Mouse (Mus musculus): ENCODE results near the gene Thegl. TPM values are rescaled to one million over a fixed set of nuclear protein-coding genes. Genes with fewer than 3 reads are reported as not detected.
A peak's percentile ranks its signal among the peaks of the same experiment; 100 is the strongest.
"Not testable (repeated sequence)": the region's sequence is repeated elsewhere in the genome, so short reads cannot be mapped to it uniquely, and the experiment has no call there.

The Thegl gene
- polyA plus RNA-seq, 1 experiment from 2014 or later = 0.22 TPM

- Histone ChIP-seq H3K9ac (ENCODE audit: low read depth, low read length) (no peak overlapping the region), H3K9me3 (replicated peaks; ENCODE audit: control insufficient read depth, low read length) (no peaks in the 10 kb centered on the region; the same call in 1 of the 2 replicates), H3K4me2 (ENCODE audit: low read depth, low read length) (no peak overlapping the region), H3K27ac (ENCODE audit: low read length) (no peak overlapping the region), H3K27me3 (ENCODE audit: control insufficient read depth, insufficient read depth, low read depth, low read length) (no peaks in the 10 kb centered on the region), H3K4me3 (ENCODE audit: low read depth, low read length) (no peak overlapping the region), H3K4me1 (ENCODE audit: control insufficient read depth, low read depth, low read length) (no peaks in the 10 kb centered on the region; the same call in 1 of the 2 replicates), H3K36me3 (ENCODE audit: control insufficient read depth, insufficient read depth) (no peaks in the 10 kb centered on the region)
- 63% methylated on average over 5 of the region's 5 CpGs for WGBS (ENCODE audit: insufficient replicate concordance)
- 0 out of 2 replicates have a peak, but pooled peaks have one; percentile 2 for ATAC-seq (ENCODE audit: low read depth)
Observed at GRCm38 (mm10) chr5:77029735-77030134, 13.9 kb downstream of the Thegl start.

- ATAC-seq (ENCODE audit: low read depth); H3K27ac ChIP-seq (ENCODE audit: low read length): not testable (repeated sequence)
Observed at GRCm38 (mm10) chr5:77035101-77035500, 19.3 kb downstream of the Thegl start.

GRCm38 (mm10) chr5:77038451-77038850 lies 22.6 kb downstream of the Thegl start:
- WGBS (ENCODE audit: insufficient replicate concordance) = 73% methylated on average over 10 of the region's 10 CpGs
- H3K36me3 ChIP-seq (ENCODE audit: control insufficient read depth, insufficient read depth) = no peaks in the 10 kb centered on the region
- H3K4me1 ChIP-seq (ENCODE audit: control insufficient read depth, low read depth, low read length) = no peaks in the 10 kb centered on the region; the same call in 1 of the 2 replicates
- no peaks in the 10 kb centered on the region for H3K27me3 ChIP-seq (ENCODE audit: control insufficient read depth, insufficient read depth, low read depth, low read length)
- no peak overlapping the region for H3K27ac ChIP-seq (ENCODE audit: low read length)
- no peak overlapping the region for H3K9ac ChIP-seq (ENCODE audit: low read depth, low read length)
- no peaks in the 10 kb centered on the region for H3K9me3 ChIP-seq (replicated peaks; ENCODE audit: control insufficient read depth, low read length)
- no peak overlapping the region for H3K4me3 ChIP-seq (ENCODE audit: low read depth, low read length)
- H3K4me2 ChIP-seq (ENCODE audit: low read depth, low read length) = no peak overlapping the region
- no peak for ATAC-seq (ENCODE audit: low read depth)

More at GRCm38 (mm10) chr5:77035101-77035500, 19.3 kb downstream of the Thegl start:
- H3K36me3 ChIP-seq (ENCODE audit: control insufficient read depth, insufficient read depth); H3K4me2 ChIP-seq (ENCODE audit: low read depth, low read length); H3K4me3 ChIP-seq (ENCODE audit: low read depth, low read length); H3K9ac ChIP-seq (ENCODE audit: low read depth, low read length); H3K4me1 ChIP-seq (ENCODE audit: control insufficient read depth, low read depth, low read length); H3K9me3 ChIP-seq (replicated peaks; ENCODE audit: control insufficient read depth, low read length); H3K27me3 ChIP-seq (ENCODE audit: control insufficient read depth, insufficient read depth, low read depth, low read length): not testable (repeated sequence)

GRCm38 (mm10) chr5:77039391-77039790 lies 23.6 kb downstream of the Thegl start:
- Histone ChIP-seq H3K36me3 (ENCODE audit: control insufficient read depth, insufficient read depth) (no peaks in the 10 kb centered on the region), H3K4me3 (ENCODE audit: low read depth, low read length) (no peak overlapping the region), H3K27ac (ENCODE audit: low read length) (no peak overlapping the region), H3K9me3 (replicated peaks; ENCODE audit: control insufficient read depth, low read length) (no peaks in the 10 kb centered on the region), H3K4me2 (ENCODE audit: low read depth, low read length) (no peak overlapping the region), H3K9ac (ENCODE audit: low read depth, low read length) (no peak overlapping the region), H3K4me1 (ENCODE audit: control insufficient read depth, low read depth, low read length) (no peaks in the 10 kb centered on the region; the same call in 1 of the 2 replicates), H3K27me3 (ENCODE audit: control insufficient read depth, insufficient read depth, low read depth, low read length) (no peaks in the 10 kb centered on the region)
- ATAC-seq (ENCODE audit: low read depth) = no peak

GRCm38 (mm10) chr5:77044362-77044761 lies 28.5 kb downstream of the Thegl start:
- 26% methylated on average over 5 of the region's 5 CpGs for WGBS (ENCODE audit: insufficient replicate concordance)
- H3K4me1 ChIP-seq (ENCODE audit: control insufficient read depth, low read depth, low read length) = no peaks in the 10 kb centered on the region
- no peaks in the 10 kb centered on the region for H3K9me3 ChIP-seq (replicated peaks; ENCODE audit: control insufficient read depth, low read length)
- H3K27ac ChIP-seq (ENCODE audit: low read length) = no peak overlapping the region
- no peak overlapping the region for H3K4me3 ChIP-seq (ENCODE audit: low read depth, low read length)
- H3K4me2 ChIP-seq (ENCODE audit: low read depth, low read length) = no peak overlapping the region
- ATAC-seq (ENCODE audit: low read depth) = no peak
- H3K27me3 ChIP-seq (ENCODE audit: control insufficient read depth, insufficient read depth, low read depth, low read length) = no peaks in the 10 kb centered on the region
- no peaks in the 10 kb centered on the region for H3K36me3 ChIP-seq (ENCODE audit: control insufficient read depth, insufficient read depth)
- no peak overlapping the region for H3K9ac ChIP-seq (ENCODE audit: low read depth, low read length)

GRCm38 (mm10) chr5:77052616-77053015 lies 36.8 kb downstream of the Thegl start:
- Histone ChIP-seq H3K9me3 (replicated peaks; ENCODE audit: control insufficient read depth, low read length) (no peaks in the 10 kb centered on the region), H3K4me3 (ENCODE audit: low read depth, low read length) (no peak overlapping the region), H3K4me1 (ENCODE audit: control insufficient read depth, low read depth, low read length) (no peaks in the 10 kb centered on the region), H3K27ac (ENCODE audit: low read length) (no peak overlapping the region), H3K27me3 (ENCODE audit: control insufficient read depth, insufficient read depth, low read depth, low read length) (no peaks in the 10 kb centered on the region), H3K4me2 (ENCODE audit: low read depth, low read length) (no peak overlapping the region), H3K36me3 (ENCODE audit: control insufficient read depth, insufficient read depth) (no peaks in the 10 kb centered on the region), H3K9ac (ENCODE audit: low read depth, low read length) (no peak overlapping the region)
- ATAC-seq (ENCODE audit: low read depth) = no peak
- 72% methylated on average over 5 of the region's 5 CpGs for WGBS (ENCODE audit: insufficient replicate concordance)

- Histone ChIP-seq H3K36me3 (ENCODE audit: control insufficient read depth, insufficient read depth) (no peaks in the 10 kb centered on the region), H3K27me3 (ENCODE audit: control insufficient read depth, insufficient read depth, low read depth, low read length) (no peaks in the 10 kb centered on the region), H3K9me3 (replicated peaks; ENCODE audit: control insufficient read depth, low read length) (no peaks in the 10 kb centered on the region), H3K4me3 (ENCODE audit: low read depth, low read length) (no peak overlapping the region), H3K9ac (ENCODE audit: low read depth, low read length) (no peak overlapping the region), H3K4me1 (ENCODE audit: control insufficient read depth, low read depth, low read length) (no peaks in the 10 kb centered on the region), H3K4me2 (ENCODE audit: low read depth, low read length) (no peak overlapping the region), H3K27ac (ENCODE audit: low read length) (no peak overlapping the region)
- 75% methylated on average over 12 of the region's 12 CpGs for WGBS (ENCODE audit: insufficient replicate concordance)
- no peak for ATAC-seq (ENCODE audit: low read depth)
Observed at GRCm38 (mm10) chr5:77056881-77057440, 41.1 kb downstream of the Thegl start.

GRCm38 (mm10) chr5:77060363-77060762 lies 44.5 kb downstream of the Thegl start:
- no peak overlapping the region for H3K9ac ChIP-seq (ENCODE audit: low read depth, low read length)
- ATAC-seq (ENCODE audit: low read depth) = no peak
- no peaks in the 10 kb centered on the region for H3K27me3 ChIP-seq (ENCODE audit: control insufficient read depth, insufficient read depth, low read depth, low read length)
- no peak overlapping the region for H3K4me3 ChIP-seq (ENCODE audit: low read depth, low read length)
- H3K4me2 ChIP-seq (ENCODE audit: low read depth, low read length) = no peak overlapping the region
- H3K27ac ChIP-seq (ENCODE audit: low read length) = no peak overlapping the region
- H3K4me1 ChIP-seq (ENCODE audit: control insufficient read depth, low read depth, low read length) = no peaks in the 10 kb centered on the region
- 52% methylated on average over 10 of the region's 10 CpGs for WGBS (ENCODE audit: insufficient replicate concordance)
- no peaks in the 10 kb centered on the region for H3K36me3 ChIP-seq (ENCODE audit: control insufficient read depth, insufficient read depth)
- H3K9me3 ChIP-seq (replicated peaks; ENCODE audit: control insufficient read depth, low read length) = no peaks in the 10 kb centered on the region

GRCm38 (mm10) chr5:77061372-77062038 lies 45.7 kb downstream of the Thegl start:
- H3K4me3 ChIP-seq (ENCODE audit: low read depth, low read length) = no peak overlapping the region

More at GRCm38 (mm10) chr5:77061372-77062038, 45.7 kb downstream of the Thegl start:
- WGBS (ENCODE audit: insufficient replicate concordance) = 27% methylated on average over 17 of the region's 17 CpGs
- H3K9ac ChIP-seq (ENCODE audit: low read depth, low read length) = no peak overlapping the region
- H3K27ac ChIP-seq (ENCODE audit: low read length) = no peak overlapping the region
- peak overlapping the region; percentile 25; the same call in 1 of the 2 replicates for H3K4me2 ChIP-seq (ENCODE audit: low read depth, low read length)
- no peaks in the 10 kb centered on the region for H3K4me1 ChIP-seq (ENCODE audit: control insufficient read depth, low read depth, low read length)
- no peaks in the 10 kb centered on the region for H3K36me3 ChIP-seq (ENCODE audit: control insufficient read depth, insufficient read depth)
- no peak for ATAC-seq (ENCODE audit: low read depth)
- no peaks in the 10 kb centered on the region for H3K27me3 ChIP-seq (ENCODE audit: control insufficient read depth, insufficient read depth, low read depth, low read length)
- no peaks in the 10 kb centered on the region for H3K9me3 ChIP-seq (replicated peaks; ENCODE audit: control insufficient read depth, low read length)

All from liver, embryonic 16.5 days (tissue).